Mouse (Mus musculus): ENCODE results near the gene Tmem110.

The Tmem110 gene

GRCm38 (mm10) chr14:30906001-30906400 is 80.6 kb downstream of the Tmem110 start:
- no peak for DNase-seq

- DNase-seq: no peak
Measured at GRCm38 (mm10) chr14:30907814-30908265, 82.5 kb downstream of the Tmem110 start.

GRCm38 (mm10) chr14:30911141-30911540 is 85.8 kb downstream of the Tmem110 start:
- no peak for DNase-seq

- no peak for DNase-seq
Measured at GRCm38 (mm10) chr14:30912641-30913040, 87.3 kb downstream of the Tmem110 start.

- no peak for DNase-seq
Measured at GRCm38 (mm10) chr14:30913404-30913803, 88.0 kb downstream of the Tmem110 start.

- DNase-seq: no peak
Measured at GRCm38 (mm10) chr14:30916516-30916915, 91.1 kb downstream of the Tmem110 start.

- no peak for DNase-seq
Measured at GRCm38 (mm10) chr14:30922053-30922670, 96.8 kb downstream of the Tmem110 start.

- DNase-seq: no peak
Measured at GRCm38 (mm10) chr14:30923375-30924105, 98.2 kb downstream of the Tmem110 start, which contains the start of gene Itih3. Gene Itih3, minus strand, starts transcription at chr14:30923760.

GRCm38 (mm10) chr14:30925492-30925891 is 100.1 kb downstream of the Tmem110 start:
- DNase-seq: no peak
